ENCODE assay signal across 8 mouse cellular contexts in genomic region chr2:121452990-121453389, GRCm38 (mm10). TPM values are rescaled to one million over a fixed set of nuclear protein-coding genes. Genes with fewer than 3 reads are reported as not detected.
DNase-seq lines count a peak whose midpoint lies in the region; ATAC-seq and TF ChIP-seq lines count a peak whose summit lies in the region.

Gene Hypk, plus strand, starts transcription at chr2:121453290.

- H3K4me1 ChIP-seq in kidney, adult 2 months (ENCODE audit: control insufficient read depth, insufficient read depth, low read length) = peaks cover 19% of the 10 kb centered on the region; the same call in 1 of the 2 replicates

- H3K36me3 ChIP-seq in kidney, adult 2 months (ENCODE audit: control insufficient read depth, insufficient read depth, low read length) = peaks cover 4% of the 10 kb centered on the region

- TF ChIP-seq CTCF in kidney, adult 2 months (conservative IDR thresholded peaks at IDR 0.05; ENCODE audit: insufficient read depth, insufficient read length, low read depth, low read length) = no peak

- no peak for TF ChIP-seq POLR2A in kidney, adult 2 months (IDR thresholded peaks at IDR 0.05; ENCODE audit: low read depth, low read length)

- H3K4me3 ChIP-seq in kidney, adult 2 months (ENCODE audit: insufficient read depth, low read depth, low read length) = no peak within 1 kb of the TSS

- ATAC-seq in inflammation-experienced regulatory T-cells, adult 6 months = no peak
- no peak for ATAC-seq in megakaryocyte progenitor cell, adult 5-6 weeks (replicated peaks; ENCODE audit: poor library complexity)

- no peaks in the 10 kb centered on the region for H3K27me3 ChIP-seq in kidney, adult 2 months (replicated peaks; ENCODE audit: control insufficient read depth, insufficient read depth, low read length)

- WGBS in kidney, adult 2 months = 54% methylated on average over 4 of the region's 4 CpGs

- 0 out of 2 replicates have a peak within 1 kb of the TSS, but pooled peaks have one; percentile 41 for H3K27ac ChIP-seq in kidney, adult 2 months (ENCODE audit: insufficient read depth, low read depth, low read length)

- no peak for DNase-seq in kidney, adult 2 months
- no peak for DNase-seq in kidney, postnatal 36 days
- DNase-seq in adrenal gland, postnatal 14 days = no peak
- no peak for DNase-seq in gastrocnemius, adult 8-10 months (ENCODE audit: low spot score in 2 of 2)
- DNase-seq in thymus, adult 18-20 months = no peak
- no peak for DNase-seq in frontal cortex, postnatal 14 days (ENCODE audit: low spot score in 2 of 2)

RNA-seq across cellular contexts. Expression of gene Hypk, which starts in this region (rescaled TPM):
- 6.4 and 6.5 TPM in 2 replicates for polyA plus RNA-seq in kidney, adult 2 months (2012; rRNA removed)
- 41.8 and 48.5 TPM in 2 replicates for total RNA-seq in adrenal gland, postnatal 14 days (2021)
- 10 to 100 TPM; 11.3 to 27.6 (median 16.6) TPM for total RNA-seq in gastrocnemius, adult 8-10 months (2022)
- polyA plus RNA-seq in inflammation-experienced regulatory T-cells, adult 6 months (2017; shearing (Covaris generic)) = 100 to 1,000 TPM; 130 to 261 (median 152) TPM
- 102 and 117 TPM in 2 replicates for total RNA-seq in megakaryocyte progenitor cell, adult 5-6 weeks (2015)
- 106 and 130 TPM in 2 replicates for total RNA-seq in megakaryocyte progenitor cell, adult 5-6 weeks (2017)

Comparison
In these comparisons a context has a peak if more than half of its experiments do, and no peak if none do; other contexts are left out.
1. RNA of gene Hypk (polyA plus RNA-seq): 130 to 261 TPM in inflammation-experienced regulatory T-cells, adult 6 months; 6.4 to 6.5 TPM in kidney, adult 2 months; every median in the first group is over 10 times any median in the second.